Mouse (Mus musculus) kidney, embryonic 16.5 days (tissue): ENCODE measurements around the gene Grhl3. TPM values are rescaled to one million over a fixed set of nuclear protein-coding genes. Genes with fewer than 3 reads are reported as not detected.

ENCODE experiments used
- microRNA-seq: library from miRNA; unstranded; fragments of <30 nt; microRNA quantifications from one replicate; pipeline ENCODE4, GENCODE M21; 2016
- polyA plus RNA-seq: library from polyadenylated mRNA; unstranded; fragments of >200 nt; fragmentation: Nextera tagmentation; extraction: Ambion mirVana; gene quantifications from 2 replicates; pipeline ENCODE4 v1.2.1, GENCODE M21; 2015

Gene Grhl3
- polyA plus RNA-seq, 1 experiment from 2014 or later, result 4.9 TPM

Small RNA genes lying within 50 kb of the gene (microRNA-seq; reads per million reads assigned to microRNA genes)
- not detected for gene Gm25317

Other genes with a start within 250 kb of the Grhl3 start
- gene Srrm1, start 220.3 kb downstream of the Grhl3 start, polyA plus RNA-seq, result 180 and 233 TPM in 2 replicates
- 2.0 and 4.3 TPM in 2 replicates for gene Ncmap, start 175.4 kb downstream of the Grhl3 start, polyA plus RNA-seq
- 15.0 and 15.3 TPM in 2 replicates for gene Rcan3, start 139.8 kb downstream of the Grhl3 start, polyA plus RNA-seq
- 0.84 and 1.1 TPM in 2 replicates for gene Stpg1, start 78.8 kb downstream of the Grhl3 start, polyA plus RNA-seq
- gene Nipal3, start 78.6 kb downstream of the Grhl3 start, polyA plus RNA-seq, result 4.3 and 7.1 TPM in 2 replicates
- 1.0 and 1.4 TPM in 2 replicates for gene Ifnlr1, start 112.7 kb upstream of the Grhl3 start, polyA plus RNA-seq
- 0.11 TPM in 1 of 2 replicates, not detected in the other for gene Il22ra1, start 154.5 kb upstream of the Grhl3 start, polyA plus RNA-seq
- gene Myom3, start 186.1 kb upstream of the Grhl3 start, polyA plus RNA-seq, result 0.76 and 0.86 TPM in 2 replicates